Mouse (Mus musculus) lung, adult 2 months (tissue): ENCODE results near the gene Grap2.

Source experiments
- CTCF ChIP-seq: fragments of 200-500 bp; IDR thresholded peaks from 2 replicates; pipeline ENCODE4 v1.5.1; 2011; ENCODE audit warnings: mild to moderate bottlenecking, low read length, control low read depth; ENCODE audit not compliant: insufficient read depth
- POLR2A ChIP-seq: fragments of 200-500 bp; IDR thresholded peaks from 2 replicates; pipeline ENCODE4 v1.6.1; 2011; ENCODE audit warnings: low read depth, mild to moderate bottlenecking, control low read depth, low read length, borderline replicate concordance; ENCODE audit errors: extremely low read depth

DNA sequence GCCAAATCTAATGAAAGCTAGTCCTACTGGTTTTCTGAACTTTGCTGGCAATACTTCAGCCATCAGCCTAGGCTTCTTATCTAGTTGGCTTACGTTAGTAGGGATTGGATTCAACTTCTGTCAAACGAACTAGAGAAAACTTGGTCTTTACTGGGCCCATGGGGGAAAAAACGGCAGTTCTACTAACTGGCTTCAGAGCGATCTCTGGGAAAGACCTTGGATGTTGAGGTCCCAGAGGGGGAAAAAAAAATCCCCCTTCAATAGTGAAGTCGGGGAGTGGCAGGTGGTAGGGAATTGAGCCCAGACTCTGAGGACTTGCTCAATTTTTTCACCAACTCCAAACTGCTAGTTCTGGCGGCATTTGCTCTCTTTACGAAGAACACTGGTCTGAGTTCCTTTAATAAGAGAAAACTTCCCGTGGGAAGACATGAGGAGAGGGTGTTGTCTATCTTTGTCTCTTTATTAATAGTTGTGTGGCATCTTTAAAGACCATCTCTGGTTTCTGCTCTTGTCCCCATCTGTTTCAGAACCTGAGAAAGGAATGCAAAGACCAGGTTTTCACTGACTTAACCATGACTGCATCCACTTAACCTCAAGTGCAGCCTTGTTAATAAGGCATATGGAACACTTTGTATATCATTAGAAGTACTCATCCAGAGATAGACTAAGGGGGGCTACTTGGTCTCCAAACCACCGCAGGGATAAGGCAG, 572 bp downstream of the Grap2 start:
- no peak for TF ChIP-seq CTCF
- no peak for TF ChIP-seq POLR2A
